Mouse (Mus musculus) lung, adult 2 months (tissue): Measurements from ENCODE around the gene Dgkb.

Experiments
- CTCF ChIP-seq: fragments of 200-500 bp; IDR thresholded peaks from 2 replicates; pipeline ENCODE4 v1.5.1; 2011; ENCODE audit warnings: mild to moderate bottlenecking, low read length, control low read depth; ENCODE audit not compliant: insufficient read depth
- POLR2A ChIP-seq: fragments of 200-500 bp; IDR thresholded peaks from 2 replicates; pipeline ENCODE4 v1.6.1; 2011; ENCODE audit warnings: low read depth, mild to moderate bottlenecking, control low read depth, low read length, borderline replicate concordance; ENCODE audit errors: extremely low read depth

DNA sequence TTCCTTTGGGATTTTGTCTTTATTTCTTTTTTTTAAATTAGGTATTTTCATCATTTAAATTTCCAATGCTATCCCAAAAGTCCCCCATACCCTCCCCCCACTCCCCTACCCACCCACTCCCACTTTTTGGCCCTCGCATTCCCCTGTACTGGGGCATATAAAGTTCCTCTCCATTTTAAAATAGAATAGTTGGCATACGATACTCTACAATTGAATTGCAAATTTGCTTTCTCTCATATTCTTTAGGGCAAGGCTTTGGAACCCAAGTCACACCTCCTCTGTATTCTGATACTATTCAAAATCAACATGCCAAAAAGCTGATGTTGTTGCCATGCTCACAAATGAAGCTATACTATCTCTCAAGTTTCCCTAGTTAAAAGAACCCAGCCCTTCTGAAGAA lies 679.7 kb downstream of the Dgkb start:
- no peak for TF ChIP-seq CTCF
- no peak for TF ChIP-seq POLR2A
